Mouse (Mus musculus): Measurements from ENCODE around the gene Rras2. TPM values are rescaled to one million over a fixed set of nuclear protein-coding genes. Genes with fewer than 3 reads are reported as not detected.

The Rras2 gene
- total RNA-seq, 2 experiments from 2014 or later = 13.8 to 17.1 TPM

DNA sequence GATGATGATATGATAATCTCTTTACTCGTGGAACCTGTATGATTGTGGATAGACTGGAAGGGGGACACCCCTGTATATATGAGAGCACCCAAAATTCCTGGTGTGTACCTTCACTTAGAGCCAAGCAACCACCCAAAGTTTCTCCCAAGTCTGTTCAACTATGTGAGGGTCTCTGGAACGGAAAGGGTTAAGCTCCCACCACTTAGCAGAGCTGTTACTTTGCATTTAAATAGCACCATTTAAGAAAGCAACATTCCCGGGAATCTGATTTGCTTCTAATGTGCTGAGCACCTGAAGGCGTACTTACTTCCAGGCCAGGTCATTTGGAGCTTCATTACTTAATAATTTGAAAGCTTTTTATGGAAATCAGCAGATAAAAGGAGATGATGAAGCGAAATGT lies 113.4 kb downstream of the Rras2 start:
- no peak for DNase-seq
- intact Hi-C loops (cut with DNase I; ENCODE audit: low total_unique reads) = no loop called here

DNA sequence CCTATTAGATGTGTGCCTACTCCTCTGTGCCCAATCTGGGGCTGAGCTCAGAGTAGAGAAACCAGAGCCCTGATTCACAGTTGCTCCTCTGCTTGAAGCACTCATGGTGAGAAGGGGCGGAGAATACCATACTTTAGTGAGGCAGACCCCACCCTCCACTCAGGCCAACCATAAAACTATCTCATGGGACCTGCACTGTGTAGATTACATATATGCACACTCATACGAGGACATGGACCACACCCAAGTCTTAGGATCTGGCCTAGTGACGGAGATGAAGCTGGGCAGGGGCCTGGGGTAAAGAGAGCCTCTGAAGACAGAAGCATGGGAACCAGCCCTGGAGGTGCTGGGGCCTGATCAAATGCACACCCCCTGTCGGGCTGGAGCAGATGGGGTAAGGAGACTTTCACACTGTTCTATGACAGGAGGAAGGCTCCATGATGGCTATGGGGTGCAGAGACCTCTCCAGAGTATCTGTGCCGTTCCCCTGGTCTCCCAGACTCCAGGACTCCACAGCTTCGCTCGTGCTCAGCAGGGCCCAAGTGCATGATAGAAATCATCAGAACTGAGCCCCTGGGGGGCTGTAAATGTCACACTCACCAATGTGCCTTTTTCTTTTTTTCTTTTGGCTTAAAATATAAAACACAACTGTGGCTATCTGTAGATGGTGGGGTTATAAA lies 119.8 kb downstream of the Rras2 start:
- DNase-seq = no peak
- intact Hi-C loops (cut with DNase I; ENCODE audit: low total_unique reads) = no loop called here

Other genes with a start within 250 kb of the Rras2 start
- 10 to 100 TPM; 29.2 to 37.5 TPM for gene Copb1, start 136.9 kb upstream of the Rras2 start, total RNA-seq (2021)
- gene Psma1, start 158.3 kb upstream of the Rras2 start, total RNA-seq (2021) = 10 to 100 TPM; 91.5 to 95.0 TPM

Data from gastrocnemius, postnatal 14 days (tissue).